Mouse (Mus musculus) liver, embryonic 14.5 days (tissue): ENCODE measurements around the gene Acer2. TPM values are rescaled to one million over a fixed set of nuclear protein-coding genes. Genes with fewer than 3 reads are reported as not detected.
A peak's percentile ranks its signal among the peaks of the same experiment; 100 is the strongest.
"Not testable (repeated sequence)": the region's sequence is repeated elsewhere in the genome, so short reads cannot be mapped to it uniquely, and the experiment has no call there.

Experiments
- ATAC-seq: fragments of 200-750 bp; cut with Nextera tagmentation; 2 replicates; pipeline ENCODE4 v1.8.0; 2017; ENCODE audit warnings: moderate number of reproducible peaks, mild to moderate bottlenecking, moderate library complexity; ENCODE audit not compliant: insufficient read depth
- DNase-seq, 3 experiments: peaks; one replicate each; pipeline ENCODE4 v3.0.0-alpha.2; 2012 to 2013; ENCODE audit warnings: low read depth in 3 of 3, low spot score in 3 of 3
- H3K27ac ChIP-seq: fragments of 300-500 bp; sonication (generic); 2 replicates; pipeline ENCODE4 v1.5.1; 2014; ENCODE audit warnings: moderate library complexity, mild to moderate bottlenecking, control low read depth, inconsistent platforms
- H3K27me3 ChIP-seq: fragments of 300-500 bp; sonication (generic); 2 replicates; pipeline ENCODE4 v1.6.1; 2014; ENCODE audit warnings: mild to moderate bottlenecking, low read length, moderate library complexity; ENCODE audit not compliant: control insufficient read depth, insufficient read depth
- H3K36me3 ChIP-seq: fragments of 300-500 bp; sonication (generic); replicated peaks from 2 replicates; pipeline ENCODE4 v1.6.1; 2014; ENCODE audit warnings: low read depth; ENCODE audit not compliant: control insufficient read depth, insufficient read depth
- H3K4me1 ChIP-seq, 2 experiments: fragments of 200-500 bp in 1 of 2; fragments of 300-500 bp in 1 of 2; sonication (generic) in 1 of 2; replicated peaks; 2 replicates each; pipeline ENCODE4 v1.6.1; 2012 to 2014; ENCODE audit warnings: antibody characterized with exemption in 1 of 2, inconsistent platforms in 1 of 2, low read length in 1 of 2; ENCODE audit not compliant: control insufficient read depth in 2 of 2, insufficient read depth in 2 of 2
- H3K4me2 ChIP-seq: fragments of 300-500 bp; sonication (generic); 2 replicates; pipeline ENCODE4 v1.6.1; 2014; ENCODE audit warnings: low read depth, mild to moderate bottlenecking, control low read depth, moderate library complexity
- H3K4me3 ChIP-seq, 2 experiments: fragments of 200-500 bp in 1 of 2; fragments of 300-500 bp in 1 of 2; sonication (generic) in 1 of 2; 2 replicates each; pipeline ENCODE4 v1.5.1; 2012 to 2014; ENCODE audit warnings: low read depth in 2 of 2, low read length in 2 of 2, mild to moderate bottlenecking in 2 of 2, control low read depth in 1 of 2, inconsistent platforms in 1 of 2, moderate library complexity in 1 of 2; ENCODE audit not compliant: insufficient read depth in 1 of 2
- H3K9ac ChIP-seq: fragments of 300-500 bp; sonication (generic); replicated peaks from 2 replicates; pipeline ENCODE4 v1.6.1; 2014; ENCODE audit warnings: mild to moderate bottlenecking, control low read depth, moderate library complexity
- H3K9me3 ChIP-seq: fragments of 300-500 bp; sonication (generic); 2 replicates; pipeline ENCODE4 v1.6.1; 2016; ENCODE audit warnings: low read length, mixed read lengths; ENCODE audit not compliant: control insufficient read depth
- CTCF ChIP-seq: IDR thresholded peaks from 2 replicates; pipeline ENCODE4 v1.5.1; 2016; ENCODE audit warnings: antibody characterized with exemption, low read depth, control low read depth
- EP300 ChIP-seq: IDR thresholded peaks from 2 replicates; pipeline ENCODE4 v1.6.1; 2016; ENCODE audit warnings: antibody characterized with exemption, low read depth
- WGBS: fragments of 180-500 bp; shearing (Covaris S2); extraction: QIAGEN DNeasy Blood & Tissue Kit; methylation state at CpG from one replicate; pipeline ENCODE4 v1.1.7; 2014; ENCODE audit not compliant: insufficient replicate concordance; 5-methylcytosine and 5-hydroxymethylcytosine counted together
- polyA plus RNA-seq, 2 experiments: library from polyadenylated mRNA; depleted of rRNA in 1 of 2; stranded (reverse) in 1 of 2; unstranded in 1 of 2; fragments of >200 nt; fragmentation: Nextera tagmentation in 1 of 2; extraction: Ambion mirVana in 1 of 2; gene quantifications; 2 replicates each; pipeline versions ENCODE4 v1.2.1 to v1.2.3; 2012 to 2014

Gene Acer2
- polyA plus RNA-seq (2012; rRNA removed), result 1.9 and 2.6 TPM in 2 replicates
- polyA plus RNA-seq (2014; fragmentation: Nextera tagmentation; extraction: Ambion mirVana), result 4.3 and 4.5 TPM in 2 replicates

DNA sequence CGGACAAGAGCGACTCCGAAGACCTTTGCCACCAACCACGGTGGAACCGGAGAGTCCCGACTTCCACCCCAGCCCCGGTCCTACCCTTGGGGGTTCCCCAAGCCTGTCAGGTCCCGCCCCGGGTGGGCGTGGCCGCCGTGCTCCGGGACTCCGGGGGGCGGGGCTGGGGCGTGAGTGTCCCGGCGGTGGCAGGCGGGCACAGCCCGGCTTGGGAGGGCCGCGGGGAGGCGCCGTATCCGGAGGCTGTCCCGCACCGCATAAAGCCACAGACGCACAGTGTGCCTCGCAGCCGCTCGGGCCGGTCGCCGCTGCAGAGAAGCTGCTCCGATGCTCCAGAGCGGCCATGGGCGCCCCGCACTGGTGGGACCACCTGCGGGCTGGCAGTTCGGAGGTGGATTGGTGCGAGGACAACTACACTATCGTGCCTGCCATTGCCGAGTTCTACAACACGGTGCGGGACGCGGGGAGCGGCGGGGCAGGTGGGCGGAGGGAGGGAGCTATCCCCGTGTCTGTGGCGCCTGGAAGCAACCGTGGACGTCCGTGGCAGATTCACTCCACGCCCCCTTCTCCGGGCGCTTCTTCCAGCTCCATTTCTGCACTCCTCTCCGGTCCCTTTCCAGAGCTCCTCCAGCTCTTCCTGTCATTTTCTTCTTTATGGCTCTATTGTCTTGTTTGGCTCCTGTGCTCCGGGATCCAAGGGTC lies at the start of gene Acer2:
Gene Acer2, plus strand, starts transcription at position 251 of the 702 bp plus-strand sequence.
- TF ChIP-seq CTCF, result peak; percentile 22; the same call in 1 of the 2 replicates
- TF ChIP-seq EP300, result no peak
- peak within 1 kb of the TSS; percentile 51 to 64 for H3K4me3 ChIP-seq
- DNase-seq (peak; percentile 74 to 77 (median 75)), ATAC-seq (peak; percentile 89)
- peak within 1 kb of the TSS; percentile 35; the same call in 1 of the 2 replicates for H3K9ac ChIP-seq
- H3K4me2 ChIP-seq, result peak within 1 kb of the TSS; percentile 65
- H3K27me3 ChIP-seq, result peaks cover 28% of the 10 kb centered on the region
- H3K36me3 ChIP-seq, result no peaks in the 10 kb centered on the region
- H3K9me3 ChIP-seq, result no peaks in the 10 kb centered on the region
- no peak within 1 kb of the TSS for H3K27ac ChIP-seq
- under 1% methylated on average over 60 of the region's 60 CpGs for WGBS
- H3K4me1 ChIP-seq, result peaks cover 0 to 4% of the 10 kb centered on the region in 2 experiments; a peak in 2 of 4 replicates

DNA sequence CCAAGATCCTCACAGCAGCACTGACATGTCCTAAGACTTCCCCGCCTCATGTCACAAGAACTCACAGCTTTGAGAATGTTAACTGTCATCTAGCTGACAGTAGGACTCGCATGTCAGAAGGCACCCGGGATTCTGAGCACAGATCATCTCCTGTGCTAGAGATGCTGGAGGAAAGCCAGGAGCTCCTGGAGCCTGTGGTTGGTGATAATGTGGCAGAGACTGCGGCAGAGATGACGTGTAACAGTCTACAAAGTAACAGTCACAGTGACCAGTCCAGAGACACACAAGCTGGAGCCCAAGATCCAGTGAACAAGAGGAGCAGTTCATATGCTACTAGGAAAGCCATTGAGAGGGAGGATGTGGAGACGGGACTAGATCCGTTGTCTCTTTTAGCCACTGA lies 49.1 kb upstream of the Acer2 start:
- Histone ChIP-seq H3K4me2 (no peak overlapping the region), H3K4me3 (no peak overlapping the region), H3K36me3 (peaks cover 21% of the 10 kb centered on the region), H3K27me3 (no peaks in the 10 kb centered on the region), H3K9me3 (no peaks in the 10 kb centered on the region), H3K27ac (no peak overlapping the region), H3K9ac (no peak overlapping the region), H3K4me1 (no peaks in the 10 kb centered on the region)
- WGBS, result 77% methylated on average over 7 of the region's 7 CpGs
- no peak for TF ChIP-seq EP300
- TF ChIP-seq CTCF, result no peak
- ATAC-seq, result no peak
- no peak for DNase-seq

DNA sequence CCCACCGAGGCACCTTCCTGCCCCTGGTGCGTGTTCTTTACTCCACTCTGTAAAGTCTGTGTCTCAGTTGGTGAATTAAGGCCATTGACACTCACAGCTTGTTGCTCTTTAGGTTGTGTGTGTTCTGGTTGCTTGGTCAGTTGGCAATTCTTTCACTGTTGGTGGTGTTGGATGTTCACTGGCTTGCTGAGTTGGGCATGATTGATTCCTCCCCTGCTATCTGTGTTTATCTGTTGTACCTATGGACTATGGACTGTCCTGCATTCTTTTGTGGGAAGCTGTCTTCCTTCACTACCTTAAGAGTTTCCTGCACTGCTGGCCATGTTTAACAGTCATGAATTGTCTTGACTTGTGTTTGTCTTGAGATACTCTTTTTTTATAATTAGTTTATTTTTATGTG lies 42.3 kb upstream of the Acer2 start:
- Histone ChIP-seq H3K4me2 (no peak overlapping the region), H3K4me1 (0 out of 4 replicates have a peak, but pooled peaks cover 0 to 2% of the 10 kb centered on the region in 2 experiments), H3K36me3 (peaks cover 10% of the 10 kb centered on the region), H3K9me3 (no peaks in the 10 kb centered on the region), H3K27ac (no peak overlapping the region), H3K9ac (no peak overlapping the region), H3K4me3 (no peak overlapping the region), H3K27me3 (no peaks in the 10 kb centered on the region)
- no peak for DNase-seq
- TF ChIP-seq EP300 (no peak), CTCF (no peak)
- ATAC-seq, result no peak
- WGBS, result 90% methylated on average over 2 of the region's 2 CpGs

DNA sequence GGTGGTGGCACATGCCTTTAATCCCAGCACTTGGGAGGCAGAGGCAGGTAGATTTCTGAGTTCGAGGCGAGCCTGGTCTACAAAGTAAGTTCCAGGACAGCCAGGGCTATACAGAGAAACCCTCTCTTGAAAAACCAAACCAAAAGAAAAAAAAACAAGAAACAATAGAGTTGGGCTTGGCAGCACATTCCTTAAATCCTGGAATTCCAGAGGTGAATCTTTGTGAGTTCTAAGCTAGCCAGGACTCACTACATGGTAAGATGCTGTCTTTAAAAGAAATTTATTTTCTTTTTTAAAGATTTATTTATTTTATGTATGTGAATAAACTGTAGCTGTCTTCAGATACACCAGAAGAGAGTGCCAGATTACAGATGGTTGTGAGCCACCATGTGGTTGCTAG lies 33.1 kb upstream of the Acer2 start:
- not testable (repeated sequence) for H3K4me3 ChIP-seq, H3K27me3 ChIP-seq, ATAC-seq, H3K4me2 ChIP-seq, H3K9ac ChIP-seq, H3K9me3 ChIP-seq, H3K27ac ChIP-seq, H3K4me1 ChIP-seq, DNase-seq
- peaks cover 16% of the 10 kb centered on the region for H3K36me3 ChIP-seq
- 73% methylated on average over 2 of the region's 2 CpGs for WGBS

DNA sequence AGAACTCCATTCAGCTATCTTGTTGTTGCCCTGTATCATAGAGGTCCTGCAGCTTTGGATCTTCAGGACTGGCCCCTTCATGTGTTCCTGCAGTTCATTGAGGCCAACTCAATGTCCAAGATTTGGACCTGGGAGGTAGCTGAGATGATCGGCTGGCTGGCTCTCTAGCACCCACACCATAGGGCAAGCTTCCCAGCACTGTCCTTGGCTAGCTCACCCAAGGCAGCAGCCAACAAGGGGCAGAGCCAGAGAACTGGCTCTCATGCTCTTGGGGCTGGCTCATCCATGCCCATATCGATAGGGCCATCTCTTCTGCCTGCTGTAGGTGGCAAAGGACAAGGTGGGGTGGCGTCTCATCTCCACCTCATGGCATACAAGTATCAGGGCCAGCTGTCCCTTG lies 28.8 kb upstream of the Acer2 start:
- WGBS, result 79% methylated on average over 3 of the region's 3 CpGs
- no peak for TF ChIP-seq EP300
- H3K27ac ChIP-seq, result no peak overlapping the region
- no peak overlapping the region for H3K9ac ChIP-seq
- no peaks in the 10 kb centered on the region for H3K4me1 ChIP-seq
- H3K4me3 ChIP-seq, result no peak overlapping the region
- H3K9me3 ChIP-seq, result no peaks in the 10 kb centered on the region
- H3K4me2 ChIP-seq, result no peak overlapping the region
- no peak for DNase-seq
- no peak for ATAC-seq
- H3K36me3 ChIP-seq, result peaks cover 6% of the 10 kb centered on the region
- no peaks in the 10 kb centered on the region for H3K27me3 ChIP-seq
